Mouse (Mus musculus) thymus, adult 2 months (tissue): ENCODE results near the gene Cep162. TPM values are rescaled to one million over a fixed set of nuclear protein-coding genes. Genes with fewer than 3 reads are reported as not detected.

Source experiments
- DNase-seq: peaks from one replicate; pipeline ENCODE4 v3.0.0; 2021
- H3K27ac ChIP-seq: fragments of 200-500 bp; 2 replicates; pipeline ENCODE4 v1.5.1; 2012; ENCODE audit warnings: low read length, control low read depth; ENCODE audit not compliant: control insufficient read depth, insufficient read depth
- H3K27me3 ChIP-seq: fragments of 200-500 bp; 2 replicates; pipeline ENCODE4 v1.6.1; 2012; ENCODE audit warnings: mild to moderate bottlenecking, low read length, moderate library complexity, mixed read lengths; ENCODE audit not compliant: control insufficient read depth, insufficient read depth
- H3K36me3 ChIP-seq: fragments of 200-500 bp; 2 replicates; pipeline ENCODE4 v1.6.1; 2012; ENCODE audit warnings: mild to moderate bottlenecking, low read length, moderate library complexity; ENCODE audit not compliant: control insufficient read depth, insufficient read depth
- H3K4me1 ChIP-seq: fragments of 200-500 bp; replicated peaks from 2 replicates; pipeline ENCODE4 v1.6.1; 2012; ENCODE audit warnings: low read length; ENCODE audit not compliant: control insufficient read depth, insufficient read depth
- H3K4me3 ChIP-seq: fragments of 200-500 bp; 2 replicates; pipeline ENCODE4 v1.5.1; 2012; ENCODE audit warnings: mild to moderate bottlenecking, low read length, control low read depth, moderate library complexity; ENCODE audit not compliant: control insufficient read depth, insufficient read depth
- CTCF ChIP-seq: fragments of 200-500 bp; IDR thresholded peaks from 2 replicates; pipeline ENCODE4 v1.5.1; 2012; ENCODE audit warnings: mild to moderate bottlenecking, control low read depth, low read length, moderate library complexity, borderline replicate concordance; ENCODE audit not compliant: control insufficient read depth, poor library complexity, insufficient read depth; ENCODE audit errors: extremely low read depth
- POLR2A ChIP-seq: fragments of 200-500 bp; IDR thresholded peaks from 2 replicates; pipeline ENCODE4 v1.6.1; 2012; ENCODE audit warnings: mild to moderate bottlenecking, low read length, control low read depth, moderate library complexity; ENCODE audit not compliant: control insufficient read depth, poor library complexity, insufficient read depth; ENCODE audit errors: extremely low read depth
- WGBS: fragments of 180-500 bp; shearing (Covaris S2); methylation state at CpG from one replicate; pipeline ENCODE4 v1.1.7; 2018; 5-methylcytosine and 5-hydroxymethylcytosine counted together
- polyA plus RNA-seq: library from polyadenylated mRNA; depleted of rRNA; stranded (reverse); fragments of >200 nt; gene quantifications from 2 replicates; pipeline ENCODE4 v1.2.3, GENCODE M21; 2012

The Cep162 gene
- polyA plus RNA-seq, 1 experiment = 2.1 TPM

DNA sequence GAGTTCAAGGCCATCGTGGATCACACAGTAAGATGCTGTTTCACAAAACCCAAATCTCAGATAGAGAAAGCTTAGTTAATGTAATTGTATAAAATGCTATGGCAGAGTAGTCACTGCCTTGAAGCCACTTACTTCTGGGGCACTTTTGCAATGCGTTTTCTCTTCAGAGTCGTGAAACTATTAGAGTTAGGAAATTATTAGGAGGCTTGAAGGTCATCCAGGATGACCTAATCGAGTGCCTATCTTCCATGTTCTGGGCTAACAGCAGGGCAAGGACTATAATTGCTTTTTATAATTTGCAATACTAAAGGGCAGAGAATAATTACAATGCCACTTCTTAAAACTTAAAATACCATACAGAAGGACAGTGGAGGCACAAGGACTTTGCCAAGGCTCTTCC is 68.0 kb downstream of the Cep162 start:
- TF ChIP-seq CTCF = no peak
- no peak for TF ChIP-seq POLR2A
- WGBS = 91% methylated on average over 4 of the region's 4 CpGs
- H3K27me3 ChIP-seq = no peaks in the 10 kb centered on the region
- no peak overlapping the region for H3K27ac ChIP-seq
- no peak overlapping the region for H3K4me3 ChIP-seq
- H3K36me3 ChIP-seq = peaks cover 5% of the 10 kb centered on the region
- no peak for DNase-seq
- no peaks in the 10 kb centered on the region for H3K4me1 ChIP-seq

GRCm38 (mm10) chr9:87182231-87182630 is 73.1 kb downstream of the Cep162 start:
- DNase-seq = no peak
- H3K27me3 ChIP-seq = no peaks in the 10 kb centered on the region
- no peaks in the 10 kb centered on the region for H3K4me1 ChIP-seq
- no peak overlapping the region for H3K27ac ChIP-seq
- H3K4me3 ChIP-seq = no peak overlapping the region
- H3K36me3 ChIP-seq = no peaks in the 10 kb centered on the region
- WGBS = 91% methylated on average over 10 of the region's 10 CpGs
- TF ChIP-seq CTCF (no peak), POLR2A (no peak)

DNA sequence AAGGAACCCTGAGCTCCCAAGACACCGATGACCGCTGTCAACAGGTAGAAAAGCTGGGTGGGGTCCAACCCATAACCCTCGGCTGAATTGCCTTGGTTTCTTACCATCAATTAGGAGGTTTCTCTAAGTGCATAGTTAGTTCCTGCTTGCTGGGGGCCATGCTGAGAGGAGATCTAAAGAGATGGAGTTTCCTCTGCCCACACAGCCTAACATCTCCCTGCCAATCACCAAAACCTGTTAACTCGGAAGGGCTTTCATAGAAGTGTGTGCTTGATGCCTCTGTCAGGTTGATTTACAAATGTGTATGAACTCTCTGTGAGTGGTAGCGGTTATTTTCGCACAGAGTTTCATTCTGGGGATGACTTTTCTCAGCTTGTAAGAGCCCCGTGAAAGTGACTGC is 76.8 kb downstream of the Cep162 start:
- Histone ChIP-seq H3K36me3 (no peaks in the 10 kb centered on the region), H3K27me3 (no peaks in the 10 kb centered on the region), H3K27ac (no peak overlapping the region), H3K4me3 (no peak overlapping the region), H3K4me1 (no peaks in the 10 kb centered on the region)
- no peak for TF ChIP-seq POLR2A
- TF ChIP-seq CTCF = no peak
- no peak for DNase-seq
- 45% methylated on average over 7 of the region's 7 CpGs for WGBS

GRCm38 (mm10) chr9:87171517-87171916 is 83.8 kb downstream of the Cep162 start:
- Histone ChIP-seq H3K4me3 (no peak overlapping the region), H3K4me1 (no peaks in the 10 kb centered on the region), H3K36me3 (no peaks in the 10 kb centered on the region), H3K27me3 (no peaks in the 10 kb centered on the region), H3K27ac (no peak overlapping the region)
- TF ChIP-seq POLR2A (no peak), CTCF (no peak)
- WGBS = 58% methylated on average over 3 of the region's 3 CpGs
- DNase-seq = no peak

GRCm38 (mm10) chr9:87170891-87171290 is 84.4 kb downstream of the Cep162 start:
- Histone ChIP-seq H3K27ac (no peak overlapping the region), H3K4me3 (no peak overlapping the region), H3K4me1 (no peaks in the 10 kb centered on the region), H3K36me3 (no peaks in the 10 kb centered on the region), H3K27me3 (no peaks in the 10 kb centered on the region)
- TF ChIP-seq POLR2A = no peak
- WGBS = 89% methylated on average over 3 of the region's 3 CpGs
- no peak for DNase-seq

DNA sequence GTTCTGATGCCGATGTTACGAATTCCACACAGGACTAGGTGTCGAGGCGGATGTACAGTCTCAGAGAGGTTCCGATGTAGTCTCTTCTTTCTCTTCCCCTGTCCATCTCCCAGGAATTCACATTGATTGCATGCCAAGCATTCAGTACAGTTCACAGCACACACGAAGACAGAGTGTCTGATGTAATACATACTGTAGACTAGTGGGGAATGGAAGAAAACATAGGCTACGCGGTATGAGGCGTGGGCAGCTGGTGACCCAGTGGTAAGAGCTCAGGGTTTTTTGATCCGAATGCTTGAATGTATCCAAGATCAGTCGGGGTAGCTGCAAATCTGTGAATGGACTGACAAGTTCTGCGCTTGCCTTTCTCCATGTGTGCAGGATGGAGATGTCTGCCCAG is 86.2 kb downstream of the Cep162 start:
- Histone ChIP-seq H3K27me3 (no peaks in the 10 kb centered on the region), H3K4me3 (no peak overlapping the region), H3K4me1 (no peaks in the 10 kb centered on the region), H3K27ac (no peak overlapping the region), H3K36me3 (no peaks in the 10 kb centered on the region)
- TF ChIP-seq CTCF (no peak), POLR2A (no peak)
- DNase-seq = no peak
- 95% methylated on average over 12 of the region's 12 CpGs for WGBS

GRCm38 (mm10) chr9:87168051-87168450 is 87.3 kb downstream of the Cep162 start:
- no peaks in the 10 kb centered on the region for H3K36me3 ChIP-seq
- no peak overlapping the region for H3K4me3 ChIP-seq
- DNase-seq = no peak
- H3K27ac ChIP-seq = no peak overlapping the region
- H3K4me1 ChIP-seq = no peaks in the 10 kb centered on the region
- 63% methylated on average over 3 of the region's 3 CpGs for WGBS
- H3K27me3 ChIP-seq = no peaks in the 10 kb centered on the region
- TF ChIP-seq CTCF (no peak), POLR2A (no peak)
